Mouse (Mus musculus) limb, embryonic 12.5 days (tissue): ENCODE measurements around the gene Rsf1. TPM values are rescaled to one million over a fixed set of nuclear protein-coding genes. Genes with fewer than 3 reads are reported as not detected.

Experiments
- ATAC-seq: fragments of 200-750 bp; cut with Nextera tagmentation; 2 replicates; pipeline ENCODE4 v1.8.0; 2017; ENCODE audit warnings: low read depth, moderate TSS enrichment; ENCODE audit not compliant: insufficient number of reproducible peaks, insufficient read depth, low FRiP score, low TSS enrichment
- H3K27ac ChIP-seq: fragments of 300-500 bp; sonication (generic); 2 replicates; pipeline ENCODE4 v1.5.1; 2016; ENCODE audit warnings: mild to moderate bottlenecking, moderate library complexity
- H3K27me3 ChIP-seq: fragments of 300-500 bp; sonication (generic); 2 replicates; pipeline ENCODE4 v1.6.1; 2016; ENCODE audit warnings: mild to moderate bottlenecking, moderate library complexity
- H3K36me3 ChIP-seq: fragments of 300-500 bp; sonication (generic); 2 replicates; pipeline ENCODE4 v1.6.1; 2016; ENCODE audit warnings: mild to moderate bottlenecking, moderate library complexity
- H3K4me1 ChIP-seq: fragments of 300-500 bp; sonication (generic); replicated peaks from 2 replicates; pipeline ENCODE4 v1.6.1; 2016
- H3K4me2 ChIP-seq: fragments of 300-500 bp; sonication (generic); 2 replicates; pipeline ENCODE4 v1.6.1; 2016; ENCODE audit warnings: mild to moderate bottlenecking, moderate library complexity
- H3K4me3 ChIP-seq: fragments of 300-500 bp; sonication (generic); replicated peaks from 2 replicates; pipeline ENCODE4 v1.5.1; 2016; ENCODE audit warnings: mild to moderate bottlenecking
- H3K9ac ChIP-seq: fragments of 300-500 bp; sonication (generic); replicated peaks from 2 replicates; pipeline ENCODE4 v1.6.1; 2016; ENCODE audit warnings: mild to moderate bottlenecking, moderate library complexity
- H3K9me3 ChIP-seq: fragments of 300-500 bp; sonication (generic); 2 replicates; pipeline ENCODE4 v1.6.1; 2016; ENCODE audit warnings: mild to moderate bottlenecking, moderate library complexity
- WGBS: fragments of 180-500 bp; shearing (Covaris S2); methylation state at CpG from one replicate; pipeline ENCODE4 v1.1.7; 2016; 5-methylcytosine and 5-hydroxymethylcytosine counted together
- polyA plus RNA-seq: library from polyadenylated mRNA; unstranded; fragments of >200 nt; fragmentation: Nextera tagmentation; extraction: Ambion mirVana; gene quantifications from 2 replicates; pipeline ENCODE4 v1.2.1, GENCODE M21; 2016

Gene Rsf1
- polyA plus RNA-seq, 1 experiment from 2014 or later, result 34.3 TPM

DNA sequence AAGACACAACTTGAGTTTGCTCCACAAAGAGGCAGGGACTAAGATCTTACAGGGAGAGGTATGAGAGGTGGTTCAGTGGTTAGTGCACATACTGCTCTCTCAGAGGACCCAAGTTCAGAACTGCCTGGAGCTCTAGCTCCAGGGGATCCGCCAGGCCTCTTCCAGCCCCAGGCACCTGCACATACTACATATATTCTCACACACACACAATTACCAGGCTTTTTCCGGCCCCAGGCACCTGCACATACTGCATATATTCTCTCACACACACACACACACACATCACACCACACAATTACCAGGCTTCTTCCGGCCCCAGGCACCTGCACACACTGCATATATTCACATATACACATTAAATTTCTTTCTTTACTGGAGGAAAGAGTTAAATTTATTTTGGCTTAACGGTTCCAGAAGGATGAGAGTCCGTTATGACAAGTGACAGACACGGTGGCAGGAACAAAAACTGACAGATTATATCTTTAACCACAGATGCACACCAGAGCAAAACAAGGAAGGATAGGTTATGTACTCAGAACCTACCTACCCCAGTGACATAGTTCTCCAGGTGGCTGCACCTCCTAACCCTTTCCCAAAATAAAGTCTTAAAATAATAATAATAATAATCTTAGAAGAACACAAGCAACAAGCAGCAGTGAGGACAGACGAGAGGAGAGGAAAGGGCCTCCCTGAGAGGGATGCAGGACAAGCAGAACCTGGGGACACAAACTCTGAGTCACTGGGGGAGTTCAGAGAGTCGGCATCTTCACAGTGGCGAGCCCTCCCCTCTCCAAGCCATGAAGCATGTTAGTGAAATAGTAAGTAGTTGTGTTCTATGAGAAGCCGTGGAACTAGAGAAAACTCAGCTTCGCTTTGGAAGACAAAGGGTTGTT lies 144.2 kb downstream of the Rsf1 start:
- peaks cover 54% of the 10 kb centered on the region for H3K36me3 ChIP-seq
- 87% methylated on average over 11 of the region's 11 CpGs for WGBS

GRCm38 (mm10) chr7:97725401-97725800 lies 145.7 kb downstream of the Rsf1 start:
- H3K36me3 ChIP-seq, result peaks cover 39% of the 10 kb centered on the region
- no peak overlapping the region for H3K4me3 ChIP-seq
- no peaks in the 10 kb centered on the region for H3K4me1 ChIP-seq
- no peak overlapping the region for H3K9ac ChIP-seq
- no peaks in the 10 kb centered on the region for H3K27me3 ChIP-seq
- no peak overlapping the region for H3K4me2 ChIP-seq
- WGBS, result 94% methylated on average over 6 of the region's 6 CpGs
- H3K9me3 ChIP-seq, result no peaks in the 10 kb centered on the region
- H3K27ac ChIP-seq, result no peak overlapping the region
- no peak for ATAC-seq

More for the DNA sequence above, 144.2 kb downstream of the Rsf1 start:
- no peaks in the 10 kb centered on the region for H3K9me3 ChIP-seq
- no peaks in the 10 kb centered on the region for H3K4me1 ChIP-seq
- H3K27me3 ChIP-seq, result no peaks in the 10 kb centered on the region
- ATAC-seq, result no peak
- H3K4me3 ChIP-seq, result no peak overlapping the region
- H3K4me2 ChIP-seq, result no peak overlapping the region
- H3K27ac ChIP-seq, result no peak overlapping the region
- H3K9ac ChIP-seq, result no peak overlapping the region

DNA sequence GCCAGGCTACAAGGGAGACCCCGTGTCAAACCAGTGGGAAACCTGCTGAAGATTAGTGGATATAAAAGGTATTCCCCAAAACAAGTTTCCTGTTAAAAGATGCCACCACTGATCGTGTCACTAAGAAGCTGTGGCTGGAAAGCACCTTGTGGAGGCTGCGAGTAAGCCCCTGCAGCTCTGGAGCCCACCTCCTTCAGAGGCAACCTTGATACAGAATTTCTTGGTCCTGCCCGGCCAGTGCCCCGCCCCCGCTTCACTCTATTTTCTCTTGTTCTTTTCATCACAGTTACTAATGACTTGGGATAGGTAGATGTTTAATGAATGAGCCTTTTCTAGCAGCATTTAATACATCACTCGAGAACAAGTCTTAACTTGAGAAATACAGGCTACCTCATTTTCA lies 146.4 kb downstream of the Rsf1 start:
- 87% methylated on average over 7 of the region's 7 CpGs for WGBS
- Histone ChIP-seq H3K4me2 (no peak overlapping the region), H3K4me1 (no peaks in the 10 kb centered on the region), H3K27ac (no peak overlapping the region), H3K27me3 (no peaks in the 10 kb centered on the region), H3K36me3 (peaks cover 32% of the 10 kb centered on the region), H3K9me3 (no peaks in the 10 kb centered on the region), H3K4me3 (no peak overlapping the region), H3K9ac (no peak overlapping the region)
- no peak for ATAC-seq

DNA sequence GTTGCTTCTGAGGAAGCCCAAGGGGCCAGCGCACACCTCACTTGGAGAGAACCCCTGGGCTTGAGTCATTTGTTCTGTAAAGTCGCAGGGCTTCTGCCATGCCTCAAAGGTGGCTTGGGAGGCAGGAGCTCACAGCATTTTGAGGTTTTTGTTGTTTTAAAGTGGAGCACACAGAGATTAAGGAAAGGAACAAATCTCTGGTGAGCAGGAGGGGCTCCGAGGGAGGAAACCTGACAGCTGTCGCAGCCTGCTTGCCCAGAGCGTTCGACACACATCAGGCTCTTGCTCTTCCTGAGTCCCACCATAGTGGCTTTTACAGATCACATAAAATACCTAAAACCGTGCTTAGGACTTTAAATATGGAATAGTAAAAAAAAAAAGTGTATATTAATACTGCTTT lies 147.1 kb downstream of the Rsf1 start:
- no peaks in the 10 kb centered on the region for H3K4me1 ChIP-seq
- H3K4me2 ChIP-seq, result no peak overlapping the region
- H3K4me3 ChIP-seq, result no peak overlapping the region
- 81% methylated on average over 7 of the region's 7 CpGs for WGBS
- H3K9me3 ChIP-seq, result no peaks in the 10 kb centered on the region
- no peaks in the 10 kb centered on the region for H3K27me3 ChIP-seq
- peaks cover 30% of the 10 kb centered on the region for H3K36me3 ChIP-seq
- no peak overlapping the region for H3K9ac ChIP-seq
- ATAC-seq, result no peak
- no peak overlapping the region for H3K27ac ChIP-seq

DNA sequence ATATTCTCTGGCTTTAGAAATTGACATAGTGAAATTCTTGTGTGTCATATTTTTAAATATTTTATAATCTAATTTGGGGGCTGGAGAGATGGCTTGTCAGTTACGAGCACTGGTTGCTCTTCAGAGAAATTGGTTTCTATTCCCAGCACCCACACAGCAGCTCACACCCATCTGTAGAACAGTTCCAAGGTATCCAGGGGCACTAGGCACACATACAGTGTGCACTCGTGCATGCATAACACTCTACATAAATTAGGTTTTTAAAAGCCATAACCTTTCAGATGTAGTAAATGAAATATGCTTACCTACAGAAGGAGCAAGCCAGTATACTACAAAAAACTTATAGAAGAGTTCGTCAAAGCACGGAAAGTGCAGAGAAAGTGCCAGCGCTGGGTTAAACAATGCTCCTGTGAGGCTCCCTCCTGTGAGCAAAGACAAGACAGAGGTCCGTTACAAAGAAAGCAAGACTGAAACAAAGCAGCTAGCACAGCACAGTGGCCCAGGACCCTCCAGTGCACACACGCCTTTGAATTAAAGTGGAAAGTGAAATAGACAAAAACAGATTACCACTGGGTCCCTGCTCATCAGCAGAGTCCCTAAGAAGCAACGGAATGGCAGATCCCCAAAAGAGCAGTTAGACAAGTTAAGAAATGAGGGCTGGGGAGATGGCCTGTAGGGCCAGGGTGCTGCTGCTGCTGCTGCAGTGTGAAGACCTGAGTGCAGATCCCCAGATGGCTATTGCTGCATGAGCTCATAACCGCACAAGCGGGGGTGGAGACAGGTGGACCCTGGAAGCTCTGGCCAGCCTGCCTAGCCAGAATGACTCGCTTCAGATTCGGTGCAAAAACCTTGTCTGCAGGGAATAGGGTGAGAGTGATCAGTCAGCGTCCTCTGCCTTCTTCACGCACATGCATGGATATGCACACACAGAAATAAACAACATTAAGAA lies 149.3 kb downstream of the Rsf1 start:
- 75% methylated on average over 14 of the region's 14 CpGs for WGBS
- Histone ChIP-seq H3K36me3 (peaks cover 22% of the 10 kb centered on the region), H3K4me1 (no peaks in the 10 kb centered on the region), H3K9ac (no peak overlapping the region), H3K27ac (no peak overlapping the region), H3K4me2 (no peak overlapping the region), H3K4me3 (no peak overlapping the region), H3K9me3 (no peaks in the 10 kb centered on the region), H3K27me3 (no peaks in the 10 kb centered on the region)
- ATAC-seq, result no peak

DNA sequence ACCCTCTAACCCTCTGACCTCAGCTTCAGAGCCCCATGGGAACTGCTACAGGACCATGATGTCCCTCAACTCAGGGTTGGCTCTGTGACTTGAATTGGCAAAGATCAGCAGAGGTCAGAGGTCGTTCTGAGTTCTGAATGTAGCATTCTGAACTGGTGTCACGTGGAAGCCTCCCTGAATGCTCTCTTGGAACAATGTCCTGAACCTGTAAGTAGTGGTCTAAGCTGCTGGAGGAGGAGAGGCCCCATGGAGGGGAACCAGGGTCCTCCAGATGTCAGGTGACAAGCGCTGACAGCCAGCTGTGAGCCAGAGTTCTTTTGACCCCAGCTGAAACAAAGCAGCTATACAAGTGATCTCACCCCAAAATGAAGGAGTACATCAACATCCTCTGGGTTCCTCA lies 150.7 kb downstream of the Rsf1 start:
- 82% methylated on average over 3 of the region's 3 CpGs for WGBS
- no peaks in the 10 kb centered on the region for H3K4me1 ChIP-seq

GRCm38 (mm10) chr7:97733606-97734005 lies 153.9 kb downstream of the Rsf1 start:
- peaks cover 10% of the 10 kb centered on the region for H3K27me3 ChIP-seq
- no peak overlapping the region for H3K4me3 ChIP-seq
- ATAC-seq, result no peak
- no peaks in the 10 kb centered on the region for H3K36me3 ChIP-seq
- H3K9ac ChIP-seq, result no peak overlapping the region
- H3K9me3 ChIP-seq, result no peaks in the 10 kb centered on the region
- no peak overlapping the region for H3K4me2 ChIP-seq
- no peak overlapping the region for H3K27ac ChIP-seq
- peaks cover 15% of the 10 kb centered on the region for H3K4me1 ChIP-seq
- WGBS, result 88% methylated on average over 5 of the region's 5 CpGs

More for the DNA sequence above, 150.7 kb downstream of the Rsf1 start:
- H3K4me2 ChIP-seq, result no peak overlapping the region
- H3K27ac ChIP-seq, result no peak overlapping the region
- H3K4me3 ChIP-seq, result no peak overlapping the region
- H3K27me3 ChIP-seq, result no peaks in the 10 kb centered on the region
- no peaks in the 10 kb centered on the region for H3K9me3 ChIP-seq
- H3K36me3 ChIP-seq, result peaks cover 18% of the 10 kb centered on the region
- ATAC-seq, result no peak
- no peak overlapping the region for H3K9ac ChIP-seq

DNA sequence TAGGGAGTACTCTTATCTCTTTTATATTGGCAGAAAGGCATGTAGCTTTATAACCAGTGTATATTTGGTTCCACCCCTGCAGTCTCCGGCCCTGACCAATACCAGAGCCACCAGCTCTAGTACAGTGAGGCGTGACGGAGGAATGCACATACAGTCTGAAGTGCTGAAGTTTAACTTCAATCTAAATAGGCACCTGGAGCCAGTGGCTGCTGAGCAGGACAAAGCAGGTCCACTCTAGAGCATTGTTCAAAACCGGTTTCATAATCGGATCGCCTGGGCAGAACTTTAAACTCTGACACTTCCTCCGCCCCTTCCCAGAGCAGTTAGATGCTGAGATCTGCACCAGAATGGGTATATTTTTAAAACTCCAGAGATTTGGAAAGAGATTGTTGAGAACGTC lies 155.3 kb downstream of the Rsf1 start:
- Histone ChIP-seq H3K4me3 (no peak overlapping the region), H3K36me3 (no peaks in the 10 kb centered on the region), H3K27me3 (peaks cover 10% of the 10 kb centered on the region), H3K9ac (no peak overlapping the region), H3K4me2 (no peak overlapping the region), H3K27ac (no peak overlapping the region), H3K4me1 (peaks cover 15% of the 10 kb centered on the region), H3K9me3 (no peaks in the 10 kb centered on the region)
- 86% methylated on average over 8 of the region's 8 CpGs for WGBS
- ATAC-seq, result no peak

DNA sequence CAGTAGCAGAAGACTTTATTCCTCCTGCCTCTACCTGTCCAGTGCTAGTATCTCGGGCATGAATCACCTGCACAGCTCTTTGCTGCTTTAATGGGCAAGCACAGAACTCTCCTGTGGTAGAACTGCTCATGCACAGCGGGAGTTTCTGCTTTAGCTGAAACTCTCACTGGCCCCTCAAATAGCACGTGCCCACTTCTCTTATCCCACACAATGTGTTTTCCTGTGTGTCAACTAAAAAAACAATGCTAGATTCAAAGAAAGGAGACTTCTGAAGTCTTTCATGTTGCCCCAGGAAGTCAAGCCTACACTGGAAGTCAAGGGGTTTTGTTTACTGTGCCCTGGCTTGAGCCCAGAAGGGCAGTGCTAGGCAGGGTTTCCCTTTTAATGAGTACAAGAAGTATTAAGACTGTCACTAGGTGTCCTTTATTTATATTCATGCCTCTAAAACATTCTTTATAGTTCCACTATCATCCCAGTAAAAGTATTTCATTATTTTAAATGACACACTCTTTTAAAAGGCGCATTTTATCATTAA lies 156.3 kb downstream of the Rsf1 start:
- Histone ChIP-seq H3K27me3 (peaks cover 10% of the 10 kb centered on the region), H3K4me3 (no peak overlapping the region), H3K4me2 (no peak overlapping the region), H3K9me3 (no peaks in the 10 kb centered on the region), H3K36me3 (no peaks in the 10 kb centered on the region), H3K9ac (no peak overlapping the region), H3K27ac (no peak overlapping the region), H3K4me1 (peaks cover 15% of the 10 kb centered on the region)
- ATAC-seq, result no peak
- 51% methylated on average over 4 of the region's 4 CpGs for WGBS

- H3K9ac ChIP-seq, result peak overlapping the region; percentile 63
Measured at GRCm38 (mm10) chr7:97737256-97737637, 157.6 kb downstream of the Rsf1 start.

More at GRCm38 (mm10) chr7:97737256-97737637, 157.6 kb downstream of the Rsf1 start:
- H3K4me3 ChIP-seq, result peak overlapping the region; percentile 65
- no peaks in the 10 kb centered on the region for H3K36me3 ChIP-seq
- H3K4me1 ChIP-seq, result peaks cover 15% of the 10 kb centered on the region
- peak overlapping the region; percentile 90 for H3K4me2 ChIP-seq
- peaks cover 10% of the 10 kb centered on the region for H3K27me3 ChIP-seq
- no peaks in the 10 kb centered on the region for H3K9me3 ChIP-seq
- no peak; the same call in 1 of the 2 replicates for ATAC-seq
- H3K27ac ChIP-seq, result no peak overlapping the region
- 10% methylated on average over 12 of the region's 12 CpGs for WGBS
